Mouse (Mus musculus) frontal cortex, adult 2 months (tissue): ENCODE measurements at regions not wholly inside any gene's neighbourhood (a gene's known extent, or its start where the extent isn't known, plus 50 kb on each side); places are given as distances from the start of the nearest gene placed in this dataset.

Source experiments
- DNase-seq, 2 experiments: peaks; one replicate each; pipeline ENCODE4 v3.0.0; 2022; ENCODE audit warnings: low spot score in 1 of 2; ENCODE audit errors: extremely low spot score in 1 of 2

DNA sequence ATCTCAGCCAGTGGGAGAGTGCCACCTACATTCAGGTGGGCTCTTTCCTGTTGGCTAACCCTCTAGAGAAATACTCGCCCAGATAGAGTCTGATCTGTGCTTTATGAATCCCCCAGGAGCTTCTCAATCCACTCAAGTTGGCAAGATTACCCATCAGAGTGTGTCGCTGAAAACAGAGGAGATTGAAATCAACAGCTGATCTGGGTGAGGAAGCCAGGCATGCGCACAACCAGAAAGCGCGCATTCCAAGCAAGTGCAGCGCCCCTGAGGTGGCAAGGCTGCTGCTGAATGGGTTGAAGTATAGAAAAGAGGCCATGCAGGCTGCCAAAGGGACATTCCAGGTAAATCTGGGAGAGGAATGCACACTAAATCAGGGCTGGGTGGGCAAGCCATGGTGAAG, 158.0 kb downstream of the Efnb1 start:
- DNase-seq: no peak

DNA sequence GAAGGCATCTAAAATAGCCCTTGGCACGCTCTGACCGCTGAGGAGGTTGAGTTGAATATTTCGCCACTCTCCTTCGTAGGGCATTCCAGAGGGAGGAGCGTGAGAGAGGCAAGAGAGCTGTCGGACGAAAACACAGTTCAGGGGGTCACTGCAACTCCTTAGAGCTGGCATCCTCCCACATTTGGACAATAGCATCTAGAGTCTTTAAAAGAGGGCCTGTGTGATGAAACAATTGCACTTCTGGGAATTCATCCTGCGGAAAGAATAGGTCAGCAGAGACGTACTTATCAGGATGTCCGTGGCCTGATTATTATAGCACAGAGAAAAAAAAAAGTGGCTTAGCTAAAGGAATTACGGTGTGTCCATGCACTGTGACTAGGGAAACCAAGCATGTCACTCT, 156.8 kb downstream of the Efnb1 start:
- DNase-seq: no peak

DNA sequence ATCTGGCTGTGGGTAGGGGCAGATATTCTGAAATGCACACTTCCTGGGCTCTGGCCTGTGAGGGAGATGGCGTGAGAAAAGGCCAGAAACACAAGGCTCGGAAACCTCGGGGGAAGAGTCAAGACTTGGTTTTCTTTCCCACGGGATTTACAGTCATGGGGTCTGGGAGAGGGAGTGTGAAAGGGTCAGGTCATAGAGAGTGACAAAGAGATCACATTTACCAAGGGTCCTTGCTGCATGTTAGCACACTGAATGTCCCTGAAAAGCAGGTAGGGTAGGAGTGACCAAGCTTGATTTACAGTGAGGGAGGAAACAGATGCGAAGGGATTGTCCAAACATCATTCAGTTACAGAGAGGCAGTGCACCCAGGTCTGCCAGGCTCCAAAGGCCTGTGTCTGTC, 156.0 kb downstream of the Efnb1 start:
- no peak for DNase-seq

DNA sequence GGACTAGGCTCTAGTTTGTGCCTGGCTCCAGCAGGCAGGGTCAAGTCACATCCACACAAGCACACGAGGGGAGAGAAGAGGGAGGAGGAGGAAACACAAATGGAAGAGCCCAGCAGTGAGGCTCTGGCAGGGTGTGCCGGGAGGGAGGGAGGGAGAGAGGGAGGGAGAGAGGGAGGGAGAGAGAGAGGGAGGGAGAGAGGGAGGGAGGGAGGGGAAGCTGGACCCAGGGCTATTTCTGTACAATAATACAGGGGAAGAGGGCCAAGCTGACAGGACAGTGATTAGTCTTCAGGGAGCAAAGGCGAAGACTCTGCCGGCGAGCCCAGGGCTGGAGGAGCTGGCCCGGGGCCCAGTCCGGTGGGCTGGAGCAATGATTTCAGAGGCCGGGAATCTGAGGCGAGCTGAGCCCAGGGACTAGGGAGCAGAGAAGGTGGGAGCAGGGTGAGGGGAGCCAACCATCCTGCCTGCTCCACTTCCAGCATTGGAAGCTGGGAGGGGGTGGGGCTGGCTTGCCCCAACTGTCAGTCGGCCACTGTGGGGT, 155.6 kb downstream of the Efnb1 start:
- no peak for DNase-seq

DNA sequence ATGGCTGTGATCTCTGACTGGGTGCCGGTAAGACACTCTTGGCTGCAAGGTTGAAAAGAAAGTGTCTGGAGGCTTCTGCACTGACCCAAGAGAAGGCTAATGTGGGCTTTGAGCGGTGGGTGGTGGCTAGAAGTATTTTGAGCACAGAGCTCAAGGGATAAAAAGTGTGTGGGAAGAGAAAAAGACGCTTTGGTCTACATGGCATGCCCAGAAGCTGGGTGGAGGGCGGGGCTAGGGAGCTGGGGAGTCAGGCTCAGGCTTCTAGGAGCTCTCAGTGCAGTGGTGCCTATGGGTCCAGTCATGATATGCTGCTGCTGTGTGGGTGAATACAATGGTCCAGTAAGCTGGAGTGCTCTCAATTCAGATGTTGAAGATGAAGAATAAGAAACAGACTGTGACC, 152.1 kb downstream of the Efnb1 start:
- DNase-seq: peak; percentile 20 to 30

DNA sequence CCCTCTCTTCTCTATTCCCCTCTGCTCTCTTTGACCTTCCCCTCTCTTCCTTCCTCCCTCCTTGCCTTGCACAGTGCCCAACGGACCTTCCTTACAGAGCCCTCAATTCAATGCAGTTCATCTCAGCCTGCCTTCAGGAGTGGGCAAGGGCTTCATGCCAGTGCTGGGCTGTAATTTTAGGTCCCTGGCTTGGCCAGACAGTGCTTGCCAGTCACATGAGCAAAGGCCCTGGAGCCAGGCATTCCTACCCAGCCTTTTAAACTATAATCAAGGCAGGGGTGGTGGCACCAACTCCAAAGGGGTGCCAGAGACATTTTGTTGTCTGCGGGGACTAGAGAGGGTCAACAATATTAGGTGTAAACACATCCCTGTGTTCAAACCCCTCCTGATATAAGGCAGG, 150.9 kb downstream of the Efnb1 start:
- no peak for DNase-seq

DNA sequence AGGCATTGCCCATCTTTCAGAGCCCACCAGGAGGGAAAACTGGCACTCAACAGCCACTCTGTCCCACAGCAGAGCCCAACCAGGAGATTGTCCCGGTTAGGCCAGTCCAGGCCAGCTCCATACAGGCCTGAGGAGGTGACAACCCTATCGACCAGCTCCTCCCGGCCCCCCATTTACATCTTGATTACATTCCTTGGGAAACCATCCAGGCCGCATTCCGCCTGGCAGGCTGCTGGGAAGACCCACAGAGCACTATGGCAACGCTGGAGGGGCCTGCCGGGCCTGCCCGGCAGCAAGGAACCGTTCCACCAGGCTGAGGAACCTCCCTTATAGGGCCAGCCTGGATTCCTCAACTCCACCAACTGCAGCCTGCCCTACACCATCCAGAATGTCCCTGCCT, 149.7 kb downstream of the Efnb1 start:
- no peak for DNase-seq

DNA sequence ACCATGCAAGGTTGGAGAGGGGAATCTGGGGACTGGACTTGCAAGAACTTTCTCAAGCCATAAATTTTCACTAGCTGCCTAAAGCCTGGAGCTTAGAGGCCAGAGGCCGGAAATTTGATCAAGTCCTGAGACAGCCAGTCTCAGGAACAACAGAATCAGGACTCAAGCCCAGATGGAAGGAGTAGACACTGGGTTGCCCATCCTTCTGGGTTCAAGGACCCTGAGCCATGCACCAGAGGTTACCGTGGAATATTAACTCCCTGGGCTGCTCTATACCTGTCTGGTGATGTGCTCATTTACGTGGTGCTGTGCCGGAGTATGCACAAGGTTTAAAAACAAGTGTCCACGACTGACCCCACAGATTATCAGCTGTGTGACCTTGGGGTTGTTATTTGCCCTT, 145.1 kb downstream of the Efnb1 start:
- DNase-seq: no peak

DNA sequence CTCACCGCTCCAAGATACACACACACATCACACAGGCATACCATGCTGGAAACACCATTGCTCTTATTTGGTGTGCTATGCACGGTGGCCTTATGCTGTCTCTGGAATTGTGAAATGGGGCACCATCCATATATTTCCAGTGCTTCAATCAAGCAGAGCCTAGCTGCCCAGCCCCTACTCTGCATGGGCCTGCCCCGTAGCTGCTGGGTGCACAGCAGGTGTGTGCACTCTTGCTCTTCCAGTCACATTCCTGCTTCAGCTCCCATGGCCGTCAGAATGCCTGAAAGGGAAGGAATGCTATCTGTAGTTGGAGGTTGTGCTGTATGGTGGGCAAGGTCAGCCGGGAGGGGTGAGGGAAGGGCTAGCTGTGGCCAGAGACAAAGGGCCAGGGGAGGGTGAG, 144.6 kb downstream of the Efnb1 start:
- DNase-seq: no peak

DNA sequence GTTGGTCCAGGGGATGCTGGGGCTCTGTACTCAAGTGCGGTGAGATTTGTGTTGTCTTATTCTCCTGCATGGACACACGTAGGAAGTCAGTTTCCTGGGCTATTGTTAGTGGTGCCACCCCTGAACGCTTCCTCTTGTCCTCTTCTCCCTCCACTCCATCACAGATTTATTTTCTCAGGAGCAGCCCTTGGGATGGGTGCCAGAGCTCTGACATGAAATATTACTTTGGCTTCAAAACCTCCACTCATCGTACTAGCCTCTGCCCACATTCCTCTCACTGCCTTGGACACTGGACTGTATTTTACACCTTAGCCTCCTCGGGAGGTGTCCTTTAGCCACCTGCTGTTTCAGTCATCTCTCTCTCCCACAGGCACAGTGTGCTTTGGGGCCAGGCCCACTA, 139.6 kb downstream of the Efnb1 start:
- no peak for DNase-seq

DNA sequence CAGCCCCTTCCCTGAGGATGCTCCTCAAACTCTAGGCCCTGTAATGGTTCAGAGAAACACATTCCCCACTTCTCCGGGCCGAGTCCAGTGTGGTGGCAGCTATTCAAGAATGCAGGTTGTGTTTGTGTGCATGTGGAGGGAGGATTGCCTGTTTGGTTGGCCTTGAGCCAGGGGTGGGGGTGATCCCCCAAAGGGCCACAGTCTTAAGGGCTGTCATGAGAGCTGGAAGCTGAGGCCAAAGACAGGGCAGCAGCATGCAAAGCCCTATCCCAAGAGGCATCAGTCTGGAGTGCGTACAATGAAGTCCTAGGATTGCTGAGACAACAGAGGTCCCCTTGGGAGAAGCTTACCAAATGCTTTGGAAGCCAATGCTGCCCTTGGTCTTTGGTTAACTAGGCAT, 136.0 kb downstream of the Efnb1 start:
- DNase-seq: no peak

DNA sequence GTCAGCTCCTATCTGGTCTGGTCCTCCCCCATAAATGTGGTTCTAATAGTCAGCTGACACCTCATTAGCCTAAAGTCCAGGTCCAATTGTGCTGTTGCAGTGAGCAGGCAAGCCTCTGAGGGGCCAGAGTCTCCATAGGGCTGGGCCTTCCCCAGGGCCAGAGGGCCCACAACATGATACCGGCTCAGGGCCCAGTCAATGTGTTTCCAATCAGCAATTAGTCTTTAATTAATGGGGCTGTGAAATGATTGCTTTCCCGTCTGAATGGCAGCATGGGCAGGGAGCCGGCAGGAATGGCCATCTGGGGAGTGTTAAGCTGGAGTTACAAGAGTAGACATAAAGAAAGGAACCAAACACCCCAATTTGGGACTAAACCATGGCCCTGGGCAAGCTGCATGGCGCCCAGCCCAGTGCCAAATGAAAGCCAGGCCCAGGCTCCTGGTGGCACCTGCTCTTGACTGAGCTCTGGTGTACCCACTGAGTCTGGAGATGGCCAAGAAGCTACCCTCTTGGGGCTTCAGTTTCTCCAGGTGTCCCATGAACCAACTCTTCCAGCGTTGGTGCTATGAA, 113.2 kb downstream of the Efnb1 start:
- DNase-seq: no peak

DNA sequence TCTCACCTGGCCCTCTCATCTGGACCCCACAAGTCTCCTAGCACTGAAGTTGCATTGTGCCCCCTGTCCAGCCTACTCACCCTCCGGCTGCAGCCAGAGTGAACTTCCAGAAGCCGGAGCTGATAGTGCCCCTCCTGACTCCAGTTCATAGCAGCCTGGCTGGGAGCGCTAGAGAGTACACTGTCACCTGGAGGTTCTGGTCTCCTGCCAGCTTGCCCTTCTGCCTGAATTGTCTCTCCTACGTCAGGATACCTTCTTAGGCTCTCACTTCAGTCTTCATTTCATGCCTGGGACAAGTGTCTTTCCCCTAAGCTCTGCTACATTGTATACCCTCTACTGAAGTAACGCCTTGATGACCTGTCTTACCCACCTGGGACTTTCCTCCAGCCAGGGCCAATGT, 112.3 kb downstream of the Efnb1 start:
- no peak for DNase-seq

DNA sequence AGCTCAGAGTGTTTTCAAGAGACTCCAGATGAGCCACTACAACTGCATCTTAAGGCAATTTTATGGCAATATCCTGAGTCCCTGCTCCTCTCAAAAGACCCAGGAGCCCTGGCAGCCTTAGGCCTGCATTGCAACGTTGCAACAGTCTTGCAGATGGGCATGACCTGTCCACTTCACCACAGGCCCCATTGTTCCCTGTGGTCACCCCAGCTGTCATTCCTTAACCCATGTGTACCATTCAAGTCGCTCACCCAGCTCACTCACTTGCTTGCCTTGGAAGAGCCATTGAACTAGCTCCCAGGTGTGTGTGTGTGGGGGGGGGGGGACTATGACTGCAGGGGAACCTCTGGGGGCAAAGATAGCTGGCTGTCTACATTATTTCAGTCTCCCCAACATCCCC, 110.8 kb downstream of the Efnb1 start:
- DNase-seq: no peak

DNA sequence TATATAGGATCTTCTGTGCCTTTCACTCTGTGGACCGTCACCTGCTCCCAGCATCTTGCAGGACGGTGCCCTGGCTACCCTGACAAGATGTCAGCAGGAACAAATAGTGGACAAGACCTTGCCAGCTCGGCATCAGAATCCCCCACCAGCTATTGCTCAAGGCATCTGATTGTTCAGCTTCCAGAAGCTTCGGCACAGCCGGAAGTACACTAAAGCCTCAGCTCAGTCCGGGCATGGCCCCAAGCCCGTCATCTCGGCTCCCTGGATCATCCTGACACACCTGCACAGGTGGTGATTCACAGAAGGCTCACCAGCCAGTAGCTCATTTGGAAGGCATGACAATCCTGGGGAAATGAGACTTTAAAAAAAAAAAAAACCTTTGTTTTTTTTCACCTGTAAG, 110.1 kb downstream of the Efnb1 start:
- DNase-seq: no peak

DNA sequence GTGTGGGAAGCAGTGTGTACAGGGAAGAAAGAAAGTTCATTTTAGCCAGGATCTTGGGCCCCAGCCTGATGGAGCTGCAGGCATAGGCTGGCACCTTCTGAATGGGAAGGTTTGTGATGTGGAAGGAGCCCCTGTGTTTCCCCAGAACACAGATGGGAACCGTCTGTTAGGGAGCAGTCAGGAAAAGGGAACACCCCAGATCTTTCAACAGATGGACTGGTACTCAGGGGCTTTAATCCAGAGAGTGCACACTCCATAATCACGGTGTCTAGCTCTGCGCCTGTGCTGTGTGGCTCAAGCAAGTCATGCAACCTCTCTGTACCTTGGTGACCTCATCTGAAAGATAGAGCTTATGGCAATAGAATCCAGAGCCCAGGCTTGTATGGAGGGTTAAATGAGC, 109.6 kb downstream of the Efnb1 start:
- no peak for DNase-seq

DNA sequence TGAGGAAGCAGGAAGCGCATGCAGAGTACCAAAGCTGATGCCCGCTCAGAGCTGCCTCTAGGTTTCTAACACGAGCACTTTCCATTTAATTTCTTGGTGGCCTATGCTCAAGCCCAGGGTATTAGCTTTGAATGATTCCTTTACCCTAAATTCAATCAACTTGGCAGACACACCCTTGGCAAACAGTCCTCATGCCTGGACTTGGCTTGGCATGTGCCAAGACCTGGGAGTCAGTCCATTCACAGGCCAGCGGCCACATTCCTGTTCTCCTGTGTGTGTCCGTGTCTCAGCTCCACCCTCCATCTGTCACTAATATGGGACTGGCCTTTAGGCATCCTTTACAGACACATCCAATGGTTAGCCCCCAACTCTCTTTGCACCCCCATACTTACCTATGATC, 107.3 kb downstream of the Efnb1 start:
- DNase-seq: no peak

DNA sequence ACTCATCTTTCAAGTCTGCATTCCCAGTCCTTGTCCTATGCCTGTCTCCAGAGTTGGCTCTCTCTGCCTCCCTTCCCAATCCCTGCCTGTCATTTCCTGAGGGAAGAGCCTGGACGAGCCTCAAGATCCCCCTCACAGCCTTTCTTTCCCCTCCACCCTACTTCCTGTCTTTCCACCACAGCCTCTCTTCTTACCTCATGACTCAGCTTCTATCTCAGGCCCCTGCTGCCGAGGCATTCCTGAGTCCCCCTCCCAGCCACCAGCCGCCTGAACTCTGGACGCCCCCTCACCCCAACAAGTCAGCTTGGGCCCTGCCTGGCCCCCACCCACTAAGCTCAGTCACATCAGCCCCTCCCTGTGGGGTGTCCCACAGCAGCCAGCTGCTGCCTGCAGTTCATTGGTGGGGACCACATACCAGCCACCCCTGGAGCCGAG, 105.8 kb downstream of the Efnb1 start:
- DNase-seq: no peak

DNA sequence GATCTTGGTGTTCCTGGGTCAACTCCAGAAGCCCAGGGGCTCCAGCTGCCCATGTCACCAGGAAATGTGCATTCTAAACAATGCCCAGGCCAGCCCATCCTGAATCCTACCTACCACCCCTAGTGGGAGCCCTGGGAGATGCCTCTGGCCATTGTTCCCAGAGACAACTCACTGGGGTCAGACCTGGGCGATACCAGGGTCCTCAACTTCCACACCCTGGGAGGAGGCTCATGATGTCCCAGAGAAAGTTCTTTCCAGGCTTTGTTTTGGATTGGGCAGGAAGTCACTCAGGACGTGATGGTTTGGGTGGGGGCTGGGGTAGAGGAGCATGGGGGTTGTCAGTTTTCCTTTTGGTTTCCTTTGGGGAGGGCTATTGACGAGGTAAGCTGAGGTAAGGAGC, 97.1 kb downstream of the Efnb1 start:
- DNase-seq: no peak

DNA sequence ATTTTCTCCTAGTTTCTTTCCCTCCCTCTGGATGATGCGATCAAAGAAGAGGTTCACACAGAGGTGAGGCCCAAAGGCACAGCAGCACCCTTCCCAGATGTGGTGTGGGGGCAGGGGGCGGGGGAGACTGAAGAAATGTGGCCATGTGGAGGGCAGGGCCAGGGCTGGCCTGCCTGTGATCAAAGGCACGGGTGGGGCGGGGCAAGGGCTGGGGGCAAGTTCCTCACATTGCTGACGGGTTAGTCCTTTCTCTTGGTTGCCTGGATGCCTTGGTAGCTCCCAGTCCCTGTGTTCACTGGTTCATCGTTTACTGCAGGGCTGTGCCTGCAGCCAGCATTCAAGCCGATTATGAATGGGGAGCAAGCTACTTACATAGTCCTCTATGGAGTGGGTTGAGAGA, 96.4 kb downstream of the Efnb1 start:
- DNase-seq: no peak

DNA sequence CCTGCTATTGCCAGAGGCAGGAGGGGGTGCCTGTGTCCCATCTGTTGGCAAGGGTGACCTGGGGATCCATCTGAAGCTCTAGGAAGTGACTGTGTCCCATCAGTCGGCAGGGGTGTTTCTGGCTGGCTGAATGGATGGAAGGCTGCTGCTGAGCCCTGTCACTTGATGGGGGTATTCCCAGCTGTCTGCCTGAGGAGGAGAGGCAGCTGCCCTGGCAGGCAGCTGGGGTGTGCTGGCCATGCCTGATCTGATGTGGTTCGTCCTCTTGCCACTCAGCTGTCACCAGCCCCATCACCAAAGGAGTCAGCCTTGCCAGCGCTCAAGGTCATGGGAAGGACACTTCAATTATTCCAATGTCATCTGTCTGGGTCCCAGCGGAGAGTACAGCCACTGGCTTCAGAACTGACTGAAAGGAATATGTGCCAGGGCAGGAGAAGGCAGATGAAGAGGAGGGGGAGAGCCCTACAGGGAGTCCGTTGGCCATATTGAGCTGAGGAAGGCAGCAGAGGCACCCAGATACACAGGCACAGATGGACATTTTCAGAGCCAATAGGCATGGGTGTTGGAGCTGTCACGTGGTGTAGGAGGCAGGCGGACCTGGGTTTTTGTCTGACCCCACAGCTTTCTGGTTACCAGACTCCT, 89.3 kb downstream of the Efnb1 start:
- no peak for DNase-seq

DNA sequence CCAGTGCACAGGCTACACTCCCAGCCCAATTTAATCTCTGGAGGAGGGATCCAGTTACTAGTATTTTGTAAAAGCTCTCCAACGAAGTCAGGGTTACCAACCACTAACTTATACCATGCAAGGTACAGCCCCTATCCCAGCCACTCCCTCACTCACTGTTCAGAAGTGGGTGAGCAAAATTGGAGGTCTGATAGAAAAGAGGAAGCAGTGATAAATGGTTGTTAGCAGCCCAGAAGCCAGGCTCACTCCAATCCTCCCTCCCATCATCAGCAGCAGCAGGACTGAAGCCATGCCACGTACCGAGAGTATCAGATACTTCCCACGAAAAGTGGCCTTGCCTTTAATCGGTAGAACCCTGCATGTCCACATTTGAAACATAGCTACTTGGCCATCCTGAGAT, 86.1 kb downstream of the Efnb1 start:
- no peak for DNase-seq
